Mouse (Mus musculus) MEL (cell line): ENCODE results near the gene Ptprk.

Source experiments
- CTCF ChIP-seq, 3 experiments: IDR thresholded peaks in 2 of 3; conservative IDR thresholded peaks in 1 of 3; 2 replicates each; pipeline ENCODE4 v1.5.1; 2011 to 2012; ENCODE audit warnings: low read length in 3 of 3, low read depth in 2 of 3, mild to moderate bottlenecking in 2 of 3, improper control_type of control experiment in 1 of 3, inconsistent platforms in 1 of 3, mixed read lengths in 1 of 3, moderate library complexity in 1 of 3; ENCODE audit not compliant: control insufficient read depth in 1 of 3, insufficient read depth in 1 of 3, poor library complexity in 1 of 3, severe bottlenecking in 1 of 3
- EP300 ChIP-seq, 2 experiments: IDR thresholded peaks; 2 replicates each; pipeline ENCODE4 v1.6.1; 2011; ENCODE audit warnings: improper control_type of control experiment in 2 of 2, low read length in 2 of 2, low read depth in 1 of 2, mild to moderate bottlenecking in 1 of 2
- ETS1 ChIP-seq: IDR thresholded peaks from 2 replicates; pipeline ENCODE4 v1.6.1; 2012; ENCODE audit warnings: low read depth, mild to moderate bottlenecking, inconsistent platforms, low read length, improper control_type of control experiment, moderate library complexity
- GATA1 ChIP-seq: IDR thresholded peaks from 2 replicates; pipeline ENCODE4 v1.6.1; 2011; ENCODE audit warnings: low read depth, low read length, improper control_type of control experiment
- HCFC1 ChIP-seq: IDR thresholded peaks from 2 replicates; pipeline ENCODE4 v1.6.1; 2012; ENCODE audit warnings: low read depth, mild to moderate bottlenecking, inconsistent platforms, low read length, improper control_type of control experiment, moderate library complexity
- MAFK ChIP-seq: IDR thresholded peaks from 2 replicates; pipeline ENCODE4 v1.6.1; 2011; ENCODE audit warnings: low read depth, mild to moderate bottlenecking, low read length, improper control_type of control experiment, borderline replicate concordance
- MEF2A ChIP-seq: IDR thresholded peaks from 2 replicates; pipeline ENCODE4 v1.6.1; 2014; ENCODE audit warnings: low read depth, mild to moderate bottlenecking, inconsistent platforms, low read length, improper control_type of control experiment; ENCODE audit not compliant: poor library complexity, insufficient replicate concordance, severe bottlenecking; ENCODE audit errors: extremely low read depth
- POLR2A ChIP-seq, 2 experiments: IDR thresholded peaks; 2 replicates each; pipeline ENCODE4 v1.6.1; 2011 to 2012; ENCODE audit warnings: low read length in 2 of 2, mild to moderate bottlenecking in 2 of 2, control low read depth in 1 of 2, improper control_type of control experiment in 1 of 2, low read depth in 1 of 2, moderate library complexity in 1 of 2; ENCODE audit not compliant: control insufficient read depth in 1 of 2, insufficient read depth in 1 of 2, poor library complexity in 1 of 2
- ZKSCAN1 ChIP-seq: IDR thresholded peaks from 2 replicates; pipeline ENCODE4 v1.6.1; 2012; ENCODE audit warnings: low read depth, mild to moderate bottlenecking, inconsistent platforms, low read length, improper control_type of control experiment, moderate library complexity
- ZNF384 ChIP-seq: IDR thresholded peaks from 2 replicates; pipeline ENCODE4 v1.6.1; 2012; ENCODE audit warnings: low read depth, mild to moderate bottlenecking, inconsistent platforms, low read length, improper control_type of control experiment

GRCm38 (mm10) chr10:28118783-28119365, 44.3 kb downstream of the Ptprk start:
- TF ChIP-seq MAFK (no peak), POLR2A (IDR thresholded peaks at IDR 0.05; ENCODE audit: control insufficient read depth in 1 of 2, insufficient read depth in 1 of 2, low read depth in 1 of 2, low read length in 2 of 2, poor library complexity in 1 of 2) (no peak), GATA1 (no peak), CTCF (IDR thresholded peaks at IDR 0.05 in 2 of 3, conservative IDR thresholded peaks at IDR 0.05 in 1 of 3; ENCODE audit: control insufficient read depth in 1 of 3, insufficient read depth in 1 of 3, low read depth in 2 of 3, low read length in 3 of 3, poor library complexity in 1 of 3, severe bottlenecking in 1 of 3) (no peak), EP300 (IDR thresholded peaks at IDR 0.05; ENCODE audit: low read depth in 1 of 2, low read length in 2 of 2) (no peak), MEF2A (no peak), ZKSCAN1 (no peak), ZNF384 (no peak), HCFC1 (no peak), ETS1 (no peak)
